Mouse (Mus musculus) erythroblast, embryonic 14.5 days (primary cell): Measurements from ENCODE around the gene Mia3. TPM values are rescaled to one million over a fixed set of nuclear protein-coding genes. Genes with fewer than 3 reads are reported as not detected.
"Not testable (repeated sequence)": the region's sequence is repeated elsewhere in the genome, so short reads cannot be mapped to it uniquely, and the experiment has no call there.

Source experiments
- H3K27me3 ChIP-seq: 2 replicates; pipeline ENCODE4 v1.6.1; 2012; ENCODE audit warnings: inconsistent platforms; ENCODE audit not compliant: control insufficient read depth
- H3K36me3 ChIP-seq: 2 replicates; pipeline ENCODE4 v1.6.1; 2012; ENCODE audit warnings: mild to moderate bottlenecking, inconsistent platforms; ENCODE audit not compliant: control insufficient read depth
- H3K4me1 ChIP-seq: 2 replicates; pipeline ENCODE4 v1.6.1; 2012; ENCODE audit warnings: inconsistent platforms; ENCODE audit not compliant: control insufficient read depth
- H3K4me3 ChIP-seq: replicated peaks from 2 replicates; pipeline ENCODE3; 2012; ENCODE audit warnings: moderate library complexity, mild to moderate bottlenecking, inconsistent platforms
- H3K9me3 ChIP-seq: 2 replicates; pipeline ENCODE4 v1.6.1; 2012; ENCODE audit warnings: low read length, inconsistent platforms, mixed read lengths; ENCODE audit not compliant: control insufficient read depth
- GATA1 ChIP-seq: IDR thresholded peaks from 2 replicates; pipeline ENCODE4 v1.6.1; 2012; ENCODE audit warnings: low read length, inconsistent platforms, mixed read lengths
- TAL1 ChIP-seq: IDR thresholded peaks from 3 replicates; pipeline ENCODE4 v1.6.1; 2012; ENCODE audit warnings: low read length, inconsistent platforms, mixed read lengths
- polyA plus RNA-seq: library from polyadenylated mRNA; stranded (reverse); fragments of >175 nt; gene quantifications from 2 replicates; pipeline ENCODE4 v1.2.3, GENCODE M21; 2012

The Mia3 gene
- polyA plus RNA-seq, 1 experiment = 1.7 TPM

GRCm38 (mm10) chr1:183349840-183350239, 19.5 kb downstream of the Mia3 start:
- TF ChIP-seq GATA1 (no peak), TAL1 (no peak)
- Histone ChIP-seq H3K27me3 (no peaks in the 10 kb centered on the region), H3K9me3 (no peaks in the 10 kb centered on the region), H3K36me3 (peaks cover 25% of the 10 kb centered on the region), H3K4me1 (peaks cover 15% of the 10 kb centered on the region), H3K4me3 (no peak overlapping the region)

DNA sequence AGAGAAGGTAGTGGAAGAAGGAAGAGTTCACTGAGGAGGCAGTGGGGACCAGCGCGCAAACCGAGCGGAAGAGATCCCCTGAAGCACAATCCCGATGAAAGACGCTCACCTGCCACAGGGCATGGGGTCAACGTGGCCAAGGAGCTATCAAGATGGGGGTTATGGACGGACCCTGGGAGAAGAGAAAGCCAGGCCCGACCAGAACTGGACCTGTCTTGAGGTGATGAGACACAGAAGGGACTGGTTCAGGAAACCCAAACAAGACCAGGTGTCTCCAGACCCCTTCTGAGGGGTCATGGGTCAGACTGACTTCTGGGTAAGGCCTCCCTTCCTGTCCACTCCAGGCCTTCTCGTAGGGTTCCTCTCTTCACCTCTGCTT, 23.5 kb downstream of the Mia3 start:
- TF ChIP-seq GATA1 (no peak), TAL1 (no peak)
- Histone ChIP-seq H3K36me3 (peaks cover 39% of the 10 kb centered on the region), H3K4me3 (peak overlapping the region; percentile 100), H3K27me3 (no peaks in the 10 kb centered on the region), H3K4me1 (peaks cover 19% of the 10 kb centered on the region), H3K9me3 (no peaks in the 10 kb centered on the region)

GRCm38 (mm10) chr1:183344886-183345816, 24.2 kb downstream of the Mia3 start:
- H3K36me3 ChIP-seq = peaks cover 41% of the 10 kb centered on the region
- no peaks in the 10 kb centered on the region for H3K27me3 ChIP-seq
- peaks cover 19% of the 10 kb centered on the region for H3K4me1 ChIP-seq
- H3K4me3 ChIP-seq = peak overlapping the region; percentile 100
- no peaks in the 10 kb centered on the region for H3K9me3 ChIP-seq
- TF ChIP-seq TAL1 (no peak), GATA1 (no peak)

DNA sequence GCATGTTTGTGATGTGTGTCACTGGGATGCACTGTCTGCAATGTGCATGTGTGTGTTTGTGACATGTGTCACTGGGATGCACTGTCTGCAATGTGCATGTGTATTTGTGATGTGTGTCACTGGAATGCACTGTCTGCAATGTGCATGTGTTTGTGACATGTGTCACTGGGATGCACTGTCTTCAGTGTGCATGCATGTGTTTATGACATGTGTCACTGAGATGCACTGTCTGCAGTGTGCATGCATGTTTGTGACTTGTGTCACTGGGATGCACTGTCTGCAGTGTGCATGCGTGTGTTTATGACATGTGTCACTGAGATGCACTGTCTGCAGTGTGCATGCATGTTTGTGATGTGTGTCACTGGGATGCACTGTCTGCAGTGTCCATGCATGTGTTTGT, 26.5 kb downstream of the Mia3 start:
- H3K4me3 ChIP-seq, H3K9me3 ChIP-seq, H3K27me3 ChIP-seq: not testable (repeated sequence)
- peaks cover 13% of the 10 kb centered on the region for H3K4me1 ChIP-seq
- TF ChIP-seq TAL1 = 0 out of 3 replicates have a peak, but pooled peaks have one; percentile 1
- H3K36me3 ChIP-seq = peaks cover 50% of the 10 kb centered on the region

- H3K27me3 ChIP-seq = no peaks in the 10 kb centered on the region
- H3K4me3 ChIP-seq = no peak overlapping the region
- H3K4me1 ChIP-seq = no peaks in the 10 kb centered on the region
- H3K9me3 ChIP-seq = peaks cover 9% of the 10 kb centered on the region
- TF ChIP-seq TAL1 (no peak), GATA1 (no peak)
- H3K36me3 ChIP-seq = peaks cover 99% of the 10 kb centered on the region
These were observed 42.2 kb downstream of the Mia3 start for GRCm38 (mm10) chr1:183327171-183327570.

DNA sequence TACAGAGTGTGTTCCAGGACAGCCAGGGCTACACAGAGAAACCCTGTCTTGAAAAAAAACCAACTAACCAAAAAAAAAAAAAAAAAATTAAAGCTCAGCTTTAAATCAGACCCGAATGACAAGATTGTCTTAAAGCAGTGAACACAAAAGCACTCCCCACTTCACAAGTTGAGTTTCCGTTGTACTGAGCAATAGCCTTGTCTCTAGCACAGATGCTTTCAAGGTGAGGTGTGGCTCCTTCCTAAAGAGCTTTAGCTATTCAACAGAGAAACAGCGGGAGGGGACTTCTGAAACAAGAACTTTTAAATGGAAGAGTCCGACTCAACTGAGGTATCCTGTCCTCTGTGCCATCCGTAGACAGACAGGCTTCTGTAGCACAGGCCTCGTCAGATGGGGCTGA, 44.9 kb downstream of the Mia3 start:
- no peaks in the 10 kb centered on the region for H3K27me3 ChIP-seq
- TF ChIP-seq TAL1 (no peak), GATA1 (no peak)
- H3K4me3 ChIP-seq = no peak overlapping the region
- H3K36me3 ChIP-seq = peaks cover 97% of the 10 kb centered on the region
- no peaks in the 10 kb centered on the region for H3K4me1 ChIP-seq
- peaks cover 6% of the 10 kb centered on the region for H3K9me3 ChIP-seq

- H3K36me3 ChIP-seq = peaks cover 97% of the 10 kb centered on the region
- no peaks in the 10 kb centered on the region for H3K27me3 ChIP-seq
- peaks cover 6% of the 10 kb centered on the region for H3K9me3 ChIP-seq
- no peak overlapping the region for H3K4me3 ChIP-seq
- H3K4me1 ChIP-seq = no peaks in the 10 kb centered on the region
- TF ChIP-seq GATA1 (no peak), TAL1 (no peak)
These were observed 45.4 kb downstream of the Mia3 start for GRCm38 (mm10) chr1:183323923-183324322.

GRCm38 (mm10) chr1:183322496-183322895, 46.9 kb downstream of the Mia3 start:
- H3K36me3 ChIP-seq = peaks cover 97% of the 10 kb centered on the region
- H3K27me3 ChIP-seq, H3K4me1 ChIP-seq, H3K4me3 ChIP-seq, H3K9me3 ChIP-seq: not testable (repeated sequence)

GRCm38 (mm10) chr1:183320708-183321107, 48.6 kb downstream of the Mia3 start:
- peaks cover 6% of the 10 kb centered on the region for H3K9me3 ChIP-seq

More at GRCm38 (mm10) chr1:183320708-183321107, 48.6 kb downstream of the Mia3 start:
- H3K36me3 ChIP-seq = peaks cover 97% of the 10 kb centered on the region
- no peaks in the 10 kb centered on the region for H3K27me3 ChIP-seq
- no peak overlapping the region for H3K4me3 ChIP-seq
- H3K4me1 ChIP-seq = no peaks in the 10 kb centered on the region
- TF ChIP-seq GATA1 (no peak), TAL1 (no peak)
